ENCODE assay signal across 8 mouse cellular contexts in the genomic region with DNA sequence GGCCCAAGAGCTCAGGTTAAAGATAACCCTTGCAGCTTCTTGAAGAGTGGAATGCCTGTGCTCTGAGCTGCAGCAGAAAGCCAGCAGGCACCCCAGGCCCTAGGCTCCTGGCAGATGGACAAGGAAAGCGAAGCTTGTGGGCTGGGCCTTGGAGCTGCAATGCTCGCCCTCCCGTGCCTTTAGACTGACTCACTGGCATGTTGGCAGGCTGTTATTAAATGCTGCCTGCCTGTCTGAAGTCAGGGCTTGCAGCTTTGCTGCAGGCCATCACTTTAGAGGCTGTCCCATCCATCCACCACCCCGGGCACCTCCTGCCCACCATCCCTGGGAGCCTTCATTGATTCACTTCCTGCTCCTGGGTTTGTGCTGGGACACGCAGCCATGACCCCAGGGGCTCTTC. TPM values are rescaled to one million over a fixed set of nuclear protein-coding genes. Genes with fewer than 3 reads are reported as not detected.
DNase-seq lines count a peak whose midpoint lies in the region; ATAC-seq lines count a peak whose summit lies in the region.

No protein-coding gene starts in this region.

- peak; percentile 80 for DNase-seq in adrenal gland, postnatal 10 days
- DNase-seq in cerebellum, postnatal 10 days: peak; percentile 83 to 88
- DNase-seq in lung, adult 18-20 months: peak; percentile 60 to 68
- no peak for DNase-seq in spleen, adult 12 weeks (ENCODE audit: low spot score)
- DNase-seq in midbrain, embryonic 11.5 days (ENCODE audit: low spot score, missing footprints): no peak

- 0 out of 2 replicates have a peak, but pooled peaks have one; percentile 51 for ATAC-seq in heart, embryonic 12.5 days (ENCODE audit: insufficient number of reproducible peaks, low FRiP score)
- no peak for ATAC-seq in midbrain, embryonic 16.5 days
- no peak for ATAC-seq in granulocyte monocyte progenitor cell, adult 5-6 weeks (replicated peaks; ENCODE audit: poor library complexity, severe bottlenecking)
- no peak for ATAC-seq in midbrain, embryonic 11.5 days (ENCODE audit: low FRiP score)

- no peaks in the 10 kb centered on the region for H3K36me3 ChIP-seq in heart, embryonic 12.5 days
- no peaks in the 10 kb centered on the region for H3K36me3 ChIP-seq in midbrain, embryonic 16.5 days (ENCODE audit: control insufficient read depth, insufficient read depth, low read length)
- H3K36me3 ChIP-seq in midbrain, embryonic 11.5 days (ENCODE audit: control insufficient read depth, insufficient read depth, low read length): no peaks in the 10 kb centered on the region

- no peaks in the 10 kb centered on the region; the same call in 1 of the 2 replicates for H3K9me3 ChIP-seq in heart, embryonic 12.5 days (replicated peaks)
- no peaks in the 10 kb centered on the region for H3K9me3 ChIP-seq in midbrain, embryonic 16.5 days (replicated peaks; ENCODE audit: control insufficient read depth, low read length, poor library complexity, severe bottlenecking)
- H3K9me3 ChIP-seq in midbrain, embryonic 11.5 days (ENCODE audit: control insufficient read depth, low read length): no peaks in the 10 kb centered on the region

- no peak overlapping the region for H3K4me3 ChIP-seq in heart, embryonic 12.5 days
- no peak overlapping the region for H3K4me3 ChIP-seq in midbrain, embryonic 16.5 days (ENCODE audit: low read depth, low read length)
- H3K4me3 ChIP-seq in midbrain, embryonic 11.5 days (ENCODE audit: low read depth, low read length): no peak overlapping the region

- H3K27ac ChIP-seq in heart, embryonic 12.5 days (ENCODE audit: poor library complexity, severe bottlenecking): peak overlapping the region; percentile 49; the same call in 1 of the 2 replicates
- H3K27ac ChIP-seq in midbrain, embryonic 16.5 days (ENCODE audit: low read length): no peak overlapping the region
- no peak overlapping the region for H3K27ac ChIP-seq in midbrain, embryonic 11.5 days (ENCODE audit: low read depth, low read length)

- peaks cover 9% of the 10 kb centered on the region; the same call in 1 of the 2 replicates for H3K4me1 ChIP-seq in heart, embryonic 12.5 days (replicated peaks)
- no peaks in the 10 kb centered on the region for H3K4me1 ChIP-seq in midbrain, embryonic 16.5 days (ENCODE audit: control insufficient read depth, insufficient read depth, low read length)
- no peaks in the 10 kb centered on the region for H3K4me1 ChIP-seq in midbrain, embryonic 11.5 days (ENCODE audit: control insufficient read depth, insufficient read depth, low read length)

- H3K27me3 ChIP-seq in heart, embryonic 12.5 days (replicated peaks): no peaks in the 10 kb centered on the region
- no peaks in the 10 kb centered on the region for H3K27me3 ChIP-seq in midbrain, embryonic 16.5 days (ENCODE audit: control insufficient read depth, insufficient read depth, low read depth, low read length)
- H3K27me3 ChIP-seq in midbrain, embryonic 11.5 days (ENCODE audit: control insufficient read depth, insufficient read depth, low read length): no peaks in the 10 kb centered on the region

- no peak overlapping the region for H3K9ac ChIP-seq in heart, embryonic 12.5 days
- no peak overlapping the region for H3K9ac ChIP-seq in midbrain, embryonic 16.5 days (ENCODE audit: low read depth, low read length)
- no peak overlapping the region for H3K9ac ChIP-seq in midbrain, embryonic 11.5 days (ENCODE audit: low read length)

- 44% methylated on average over 5 of the region's 5 CpGs for WGBS in heart, embryonic 12.5 days
- WGBS in midbrain, embryonic 16.5 days: 86% methylated on average over 5 of the region's 5 CpGs
- 85% methylated on average over 5 of the region's 5 CpGs for WGBS in midbrain, embryonic 11.5 days

- no peak overlapping the region for H3K4me2 ChIP-seq in heart, embryonic 12.5 days
- H3K4me2 ChIP-seq in midbrain, embryonic 16.5 days (ENCODE audit: low read length): no peak overlapping the region
- H3K4me2 ChIP-seq in midbrain, embryonic 11.5 days: no peak overlapping the region

RNA-seq across cellular contexts. Expression of a gene that starts 44.0 kb away (rescaled TPM):
- total RNA-seq in adrenal gland, postnatal 10 days (2021): 10 to 100 TPM; 53.0 to 60.6 TPM
- 24.0 and 24.2 TPM in 2 replicates for polyA plus RNA-seq in heart, embryonic 12.5 days (2016; fragmentation: Nextera tagmentation; extraction: Ambion mirVana)
- 40.5 and 46.1 TPM in 2 replicates for polyA plus RNA-seq in midbrain, embryonic 16.5 days (2015; fragmentation: Nextera tagmentation; extraction: Ambion mirVana)
- total RNA-seq in granulocyte monocyte progenitor cell, adult 5-6 weeks (2014; fragmentation: Nextera tagmentation): 25.1 and 39.0 TPM in 2 replicates
- 20.8 and 23.1 TPM in 2 replicates for total RNA-seq in granulocyte monocyte progenitor cell, adult 5-6 weeks (2017)
- polyA plus RNA-seq in midbrain, embryonic 11.5 days (2014; fragmentation: Nextera tagmentation; extraction: Ambion mirVana): 18.3 and 20.6 TPM in 2 replicates

Comparison
In these comparisons a context has a peak if more than half of its experiments do, and no peak if none do; other contexts are left out.
1. DNase-seq: peak in adrenal gland, postnatal 10 days (single experiment), cerebellum, postnatal 10 days (2 of 2) and lung, adult 18-20 months (2 of 2); none in spleen, adult 12 weeks (single experiment) and midbrain, embryonic 11.5 days (single experiment).